Mouse (Mus musculus) heart, embryonic 16.5 days (tissue): ENCODE measurements at regions not wholly inside any gene's neighbourhood (a gene's known extent, or its start where the extent isn't known, plus 50 kb on each side); places are given as distances from the start of the nearest gene placed in this dataset.

Experiments used
- ATAC-seq: fragments of 200-750 bp; cut with Nextera tagmentation; replicated peaks from 2 replicates; pipeline ENCODE4 v1.8.0; 2017; ENCODE audit warnings: moderate number of reproducible peaks; ENCODE audit not compliant: insufficient read depth, low FRiP score; ENCODE audit errors: extremely low read depth
- H3K27ac ChIP-seq: fragments of 300-500 bp; sonication (generic); 2 replicates; pipeline ENCODE4 v1.5.1; 2014; ENCODE audit warnings: mild to moderate bottlenecking, low read length, control low read depth, moderate library complexity
- H3K27me3 ChIP-seq: fragments of 300-500 bp; sonication (generic); 2 replicates; pipeline ENCODE4 v1.6.1; 2014; ENCODE audit warnings: low read length, mixed read lengths; ENCODE audit not compliant: control insufficient read depth, insufficient read depth
- H3K36me3 ChIP-seq: fragments of 300-500 bp; sonication (generic); 2 replicates; pipeline ENCODE4 v1.6.1; 2014; ENCODE audit not compliant: control insufficient read depth, insufficient read depth
- H3K4me1 ChIP-seq: fragments of 300-500 bp; sonication (generic); 2 replicates; pipeline ENCODE4 v1.6.1; 2014; ENCODE audit warnings: low read length, mixed read lengths; ENCODE audit not compliant: control insufficient read depth, insufficient read depth
- H3K4me2 ChIP-seq: fragments of 300-500 bp; sonication (generic); 2 replicates; pipeline ENCODE4 v1.6.1; 2014; ENCODE audit warnings: low read depth, mild to moderate bottlenecking, control low read depth, low read length
- H3K4me3 ChIP-seq: fragments of 300-500 bp; sonication (generic); 2 replicates; pipeline ENCODE4 v1.5.1; 2014; ENCODE audit warnings: mild to moderate bottlenecking, control low read depth, low read length
- H3K9ac ChIP-seq: fragments of 300-500 bp; sonication (generic); 2 replicates; pipeline ENCODE4 v1.6.1; 2014; ENCODE audit warnings: low read length, control low read depth
- H3K9me3 ChIP-seq: fragments of 300-500 bp; sonication (generic); replicated peaks from 2 replicates; pipeline ENCODE4 v1.6.1; 2016; ENCODE audit warnings: low read length; ENCODE audit not compliant: control insufficient read depth
- WGBS: fragments of 180-500 bp; shearing (Covaris S2); extraction: QIAGEN DNeasy Blood & Tissue Kit; methylation state at CpG from one replicate; pipeline ENCODE4 v1.1.7; 2014; 5-methylcytosine and 5-hydroxymethylcytosine counted together

GRCm38 (mm10) chr6:94362626-94363025 is 78.9 kb upstream of the Magi1 start:
- no peaks in the 10 kb centered on the region for H3K27me3 ChIP-seq
- no peak overlapping the region for H3K27ac ChIP-seq
- H3K9ac ChIP-seq: no peak overlapping the region
- no peak overlapping the region for H3K4me2 ChIP-seq
- no peaks in the 10 kb centered on the region for H3K9me3 ChIP-seq
- no peaks in the 10 kb centered on the region; the same call in 1 of the 2 replicates for H3K4me1 ChIP-seq
- no peaks in the 10 kb centered on the region for H3K36me3 ChIP-seq
- ATAC-seq: no peak
- H3K4me3 ChIP-seq: no peak overlapping the region

GRCm38 (mm10) chr6:94357568-94357967 is 73.9 kb upstream of the Magi1 start:
- Histone ChIP-seq H3K4me3 (no peak overlapping the region), H3K4me1 (peaks cover 2% of the 10 kb centered on the region; the same call in 1 of the 2 replicates), H3K27me3 (no peaks in the 10 kb centered on the region), H3K9me3 (no peaks in the 10 kb centered on the region), H3K27ac (no peak overlapping the region), H3K4me2 (no peak overlapping the region), H3K36me3 (no peaks in the 10 kb centered on the region), H3K9ac (no peak overlapping the region)
- no peak for ATAC-seq
- 46% methylated on average over 4 of the region's 4 CpGs for WGBS

GRCm38 (mm10) chr6:94354451-94355095 is 70.9 kb upstream of the Magi1 start:
- Histone ChIP-seq H3K4me2 (no peak overlapping the region), H3K27ac (no peak overlapping the region), H3K9me3 (no peaks in the 10 kb centered on the region), H3K27me3 (no peaks in the 10 kb centered on the region), H3K9ac (no peak overlapping the region), H3K4me3 (no peak overlapping the region), H3K36me3 (no peaks in the 10 kb centered on the region), H3K4me1 (peaks cover 2% of the 10 kb centered on the region; the same call in 1 of the 2 replicates)
- WGBS: 56% methylated on average over 8 of the region's 8 CpGs
- no peak for ATAC-seq

GRCm38 (mm10) chr6:94344296-94344695 is 60.6 kb upstream of the Magi1 start:
- 64% methylated on average over 2 of the region's 2 CpGs for WGBS
- no peak overlapping the region for H3K9ac ChIP-seq
- H3K27me3 ChIP-seq: no peaks in the 10 kb centered on the region
- no peaks in the 10 kb centered on the region for H3K36me3 ChIP-seq
- peaks cover 5% of the 10 kb centered on the region; the same call in 1 of the 2 replicates for H3K9me3 ChIP-seq
- ATAC-seq: no peak
- H3K27ac ChIP-seq: no peak overlapping the region
- H3K4me3 ChIP-seq: no peak overlapping the region
- no peak overlapping the region for H3K4me2 ChIP-seq
- no peaks in the 10 kb centered on the region for H3K4me1 ChIP-seq

GRCm38 (mm10) chr6:94340546-94340945 is 56.8 kb upstream of the Magi1 start:
- no peak overlapping the region for H3K4me2 ChIP-seq
- no peaks in the 10 kb centered on the region for H3K4me1 ChIP-seq
- H3K27ac ChIP-seq: no peak overlapping the region
- no peaks in the 10 kb centered on the region for H3K36me3 ChIP-seq
- no peaks in the 10 kb centered on the region for H3K9me3 ChIP-seq
- no peak overlapping the region for H3K9ac ChIP-seq
- no peak overlapping the region for H3K4me3 ChIP-seq
- H3K27me3 ChIP-seq: no peaks in the 10 kb centered on the region
- no peak for ATAC-seq
- WGBS: 79% methylated on average over 2 of the region's 2 CpGs

GRCm38 (mm10) chr6:94336168-94336567 is 52.5 kb upstream of the Magi1 start:
- no peak for ATAC-seq
- Histone ChIP-seq H3K9ac (no peak overlapping the region), H3K4me3 (no peak overlapping the region), H3K9me3 (no peaks in the 10 kb centered on the region), H3K4me2 (no peak overlapping the region), H3K27ac (no peak overlapping the region), H3K4me1 (no peaks in the 10 kb centered on the region; the same call in 1 of the 2 replicates), H3K27me3 (no peaks in the 10 kb centered on the region), H3K36me3 (no peaks in the 10 kb centered on the region)
- 74% methylated on average over 6 of the region's 6 CpGs for WGBS
